Mouse (Mus musculus) hindbrain, embryonic 12.5 days (tissue): ENCODE data around the gene Mipol1. TPM values are rescaled to one million over a fixed set of nuclear protein-coding genes. Genes with fewer than 3 reads are reported as not detected.

ENCODE experiments used
- ATAC-seq: fragments of 200-750 bp; cut with Nextera tagmentation; 2 replicates; pipeline ENCODE4 v1.8.0; 2017; ENCODE audit warnings: moderate TSS enrichment; ENCODE audit not compliant: low FRiP score
- H3K27ac ChIP-seq: fragments of 300-500 bp; sonication (generic); 2 replicates; pipeline ENCODE4 v1.5.1; 2016; ENCODE audit warnings: mild to moderate bottlenecking
- H3K27me3 ChIP-seq: fragments of 300-500 bp; sonication (generic); 2 replicates; pipeline ENCODE4 v1.6.1; 2016; ENCODE audit warnings: mild to moderate bottlenecking
- H3K36me3 ChIP-seq: fragments of 300-500 bp; sonication (generic); 2 replicates; pipeline ENCODE4 v1.6.1; 2016; ENCODE audit warnings: mild to moderate bottlenecking
- H3K4me1 ChIP-seq: fragments of 300-500 bp; sonication (generic); 2 replicates; pipeline ENCODE4 v1.6.1; 2016
- H3K4me2 ChIP-seq: fragments of 300-500 bp; sonication (generic); replicated peaks from 2 replicates; pipeline ENCODE4 v1.6.1; 2016; ENCODE audit warnings: mild to moderate bottlenecking
- H3K4me3 ChIP-seq: fragments of 300-500 bp; sonication (generic); 2 replicates; pipeline ENCODE4 v1.5.1; 2016; ENCODE audit warnings: mild to moderate bottlenecking
- H3K9ac ChIP-seq: fragments of 300-500 bp; sonication (generic); 2 replicates; pipeline ENCODE4 v1.6.1; 2016; ENCODE audit warnings: mild to moderate bottlenecking, moderate library complexity
- H3K9me3 ChIP-seq: fragments of 300-500 bp; sonication (generic); replicated peaks from 2 replicates; pipeline ENCODE4 v1.6.1; 2016; ENCODE audit warnings: mild to moderate bottlenecking
- WGBS: fragments of 180-500 bp; shearing (Covaris S2); methylation state at CpG from one replicate; pipeline ENCODE4 v1.1.7; 2016; 5-methylcytosine and 5-hydroxymethylcytosine counted together
- polyA plus RNA-seq: library from polyadenylated mRNA; unstranded; fragments of >200 nt; fragmentation: Nextera tagmentation; extraction: Ambion mirVana; gene quantifications from 2 replicates; pipeline ENCODE4 v1.2.1, GENCODE M21; 2016

Gene Mipol1
- polyA plus RNA-seq, result 6.1 and 8.6 TPM in 2 replicates

DNA sequence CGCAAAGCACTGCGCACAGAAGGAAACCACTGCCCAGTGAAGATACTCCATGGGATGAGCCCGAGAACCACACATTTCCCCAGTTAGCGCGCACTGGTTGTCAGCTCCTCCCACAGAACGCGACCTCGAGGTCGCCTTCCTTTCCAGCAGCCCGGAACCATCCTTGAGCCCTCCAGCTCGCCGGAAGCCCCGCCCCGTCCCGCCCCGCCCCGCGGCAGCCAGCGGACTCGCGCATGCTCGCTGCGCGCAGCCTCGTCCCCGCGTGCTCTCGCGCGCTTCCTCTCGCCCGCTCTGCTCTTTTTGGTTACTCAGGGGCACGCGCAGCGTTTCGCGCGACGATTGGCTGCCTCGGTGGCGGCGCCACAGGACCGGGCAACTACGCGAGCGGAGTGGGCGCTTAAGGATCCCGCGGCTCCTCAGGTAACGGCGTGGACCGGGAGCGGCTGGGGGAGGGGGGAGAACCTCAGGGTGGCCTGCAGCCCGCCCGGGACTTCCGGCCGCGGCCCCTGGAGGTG, at the start of gene Mipol1, which contains the start of gene Prps1l3:
Mipol1 (plus strand) TSS at position 236 of the 515 bp plus-strand sequence.
Prps1l3 (plus strand) TSS at position 221 of the 515 bp plus-strand sequence.
- peak; percentile 97 for ATAC-seq
- peak within 1 kb of the TSS; percentile 72 for H3K4me2 ChIP-seq
- peaks cover 6% of the 10 kb centered on the region for H3K4me1 ChIP-seq
- no peaks in the 10 kb centered on the region for H3K27me3 ChIP-seq
- peak within 1 kb of the TSS; percentile 66 for H3K9ac ChIP-seq
- H3K4me3 ChIP-seq, result peak within 1 kb of the TSS; percentile 54
- H3K27ac ChIP-seq, result peak within 1 kb of the TSS; percentile 68
- WGBS, result under 1% methylated on average over 49 of the region's 58 CpGs
- H3K9me3 ChIP-seq, result no peaks in the 10 kb centered on the region
- 0 out of 2 replicates have a peak, but pooled peaks cover 5% of the 10 kb centered on the region for H3K36me3 ChIP-seq

DNA sequence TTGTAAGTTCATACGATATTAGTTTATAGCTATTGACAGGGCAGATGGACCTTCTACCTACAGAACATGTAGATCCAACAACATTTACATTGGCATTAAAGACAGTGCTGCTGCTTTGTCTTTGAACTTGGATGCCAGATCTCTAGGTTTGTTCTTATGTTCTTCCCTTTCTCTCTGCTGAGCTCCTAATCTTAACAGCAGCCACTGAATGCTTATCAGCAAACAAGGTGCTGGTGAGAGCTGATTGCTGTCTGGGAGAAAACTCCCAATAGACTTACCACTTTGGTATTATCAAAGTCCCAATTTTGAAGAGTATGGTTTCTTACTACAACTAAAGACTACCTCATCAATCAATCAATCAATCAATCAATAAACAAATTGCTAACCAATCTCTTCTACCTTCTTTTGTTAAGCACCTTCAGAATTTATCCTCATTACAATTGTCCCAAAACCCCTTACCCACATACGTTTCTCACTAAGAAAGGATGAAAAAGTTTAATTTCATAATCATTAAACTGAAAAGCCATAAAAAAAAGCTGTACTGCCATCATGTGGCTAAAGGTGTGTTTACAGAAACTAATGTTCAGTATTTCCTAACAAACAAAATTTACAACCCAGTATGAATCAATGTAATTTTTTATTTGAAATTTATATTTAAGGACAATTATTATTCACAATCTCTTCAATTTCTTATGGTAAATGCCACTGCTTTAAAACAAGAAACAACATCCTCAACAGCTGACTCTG, 45.7 kb upstream of the Mipol1 start:
- H3K36me3 ChIP-seq, result no peaks in the 10 kb centered on the region
- H3K27ac ChIP-seq, result no peak overlapping the region
- WGBS, result 64% methylated on average over 2 of the region's 2 CpGs
- H3K9me3 ChIP-seq, result no peaks in the 10 kb centered on the region
- H3K4me3 ChIP-seq, result no peak overlapping the region
- no peak for ATAC-seq
- H3K9ac ChIP-seq, result no peak overlapping the region
- H3K27me3 ChIP-seq, result peaks cover 4% of the 10 kb centered on the region; the same call in 1 of the 2 replicates
- no peak overlapping the region for H3K4me2 ChIP-seq
- peaks cover 4% of the 10 kb centered on the region; the same call in 1 of the 2 replicates for H3K4me1 ChIP-seq

DNA sequence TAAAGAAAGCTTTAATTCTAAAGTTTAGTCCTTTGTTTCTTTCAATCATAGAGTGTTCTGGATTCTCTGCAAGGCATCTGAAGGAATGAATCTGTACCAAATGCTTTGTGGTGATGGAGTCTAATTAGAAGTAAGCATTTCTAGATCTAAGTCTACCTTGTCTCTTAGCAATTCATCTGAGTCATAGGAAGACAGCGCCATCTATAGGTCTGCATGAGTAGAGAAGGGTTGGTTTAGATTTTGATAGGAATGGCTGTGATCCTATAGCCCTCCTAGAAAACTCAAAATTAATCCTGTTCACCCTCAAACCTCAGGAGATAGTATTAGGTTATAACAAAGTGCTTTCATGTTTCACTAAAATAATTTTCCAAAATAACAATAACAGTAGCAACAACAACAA, 44.8 kb upstream of the Mipol1 start:
- no peak for ATAC-seq
- Histone ChIP-seq H3K36me3 (no peaks in the 10 kb centered on the region), H3K27ac (no peak overlapping the region), H3K4me1 (no peaks in the 10 kb centered on the region), H3K9me3 (no peaks in the 10 kb centered on the region), H3K27me3 (peaks cover 4% of the 10 kb centered on the region; the same call in 1 of the 2 replicates), H3K9ac (no peak overlapping the region), H3K4me2 (no peak overlapping the region), H3K4me3 (no peak overlapping the region)
- WGBS, result 0% methylated on average over 1 of the region's 1 CpGs

DNA sequence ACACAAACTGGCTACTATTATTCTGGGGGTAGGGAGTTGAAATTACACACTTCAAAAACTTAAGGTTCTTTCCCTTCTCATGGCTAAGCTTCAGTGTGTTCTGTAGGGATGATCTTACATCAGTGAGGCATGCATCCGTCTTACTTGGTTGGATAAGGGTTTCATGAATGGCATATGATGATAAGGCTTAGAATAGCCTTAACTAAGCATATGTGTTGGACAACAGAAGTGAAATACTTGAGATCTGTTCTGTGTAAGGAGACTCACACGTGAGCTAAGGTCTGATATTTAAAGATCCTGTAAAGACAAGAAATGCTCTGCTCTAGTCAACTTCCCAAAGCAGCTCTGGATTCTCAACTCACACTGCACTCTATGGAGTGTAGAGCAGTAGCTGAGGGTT, 44.1 kb upstream of the Mipol1 start:
- ATAC-seq, result no peak
- Histone ChIP-seq H3K27me3 (peaks cover 4% of the 10 kb centered on the region; the same call in 1 of the 2 replicates), H3K36me3 (no peaks in the 10 kb centered on the region), H3K9me3 (no peaks in the 10 kb centered on the region), H3K4me3 (no peak overlapping the region), H3K9ac (no peak overlapping the region), H3K27ac (no peak overlapping the region), H3K4me2 (no peak overlapping the region), H3K4me1 (no peaks in the 10 kb centered on the region)
- 75% methylated on average over 2 of the region's 2 CpGs for WGBS

DNA sequence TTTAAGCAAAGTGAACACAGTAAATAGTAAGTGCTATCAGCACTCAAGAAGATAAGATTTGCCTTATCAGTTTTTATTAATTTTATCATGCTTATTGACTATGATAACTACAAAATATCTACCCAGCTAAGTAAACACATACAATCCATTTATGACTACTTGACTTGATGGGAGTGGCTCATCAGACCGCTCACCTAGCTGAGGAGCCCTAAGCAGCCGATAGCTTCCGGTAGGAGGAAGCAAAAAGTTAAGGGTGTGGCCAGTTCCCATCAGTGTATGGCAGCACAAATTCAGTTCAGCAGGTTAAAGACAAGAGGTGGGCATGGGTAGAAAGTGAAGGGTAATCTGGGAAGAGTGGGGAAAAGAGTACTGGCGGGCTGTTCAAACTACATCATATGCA, 43.2 kb upstream of the Mipol1 start:
- ATAC-seq, result no peak
- Histone ChIP-seq H3K4me2 (no peak overlapping the region), H3K4me1 (no peaks in the 10 kb centered on the region), H3K9ac (no peak overlapping the region), H3K27ac (no peak overlapping the region), H3K27me3 (peaks cover 4% of the 10 kb centered on the region; the same call in 1 of the 2 replicates), H3K36me3 (no peaks in the 10 kb centered on the region), H3K9me3 (no peaks in the 10 kb centered on the region), H3K4me3 (no peak overlapping the region)
- WGBS, result 92% methylated on average over 4 of the region's 4 CpGs

DNA sequence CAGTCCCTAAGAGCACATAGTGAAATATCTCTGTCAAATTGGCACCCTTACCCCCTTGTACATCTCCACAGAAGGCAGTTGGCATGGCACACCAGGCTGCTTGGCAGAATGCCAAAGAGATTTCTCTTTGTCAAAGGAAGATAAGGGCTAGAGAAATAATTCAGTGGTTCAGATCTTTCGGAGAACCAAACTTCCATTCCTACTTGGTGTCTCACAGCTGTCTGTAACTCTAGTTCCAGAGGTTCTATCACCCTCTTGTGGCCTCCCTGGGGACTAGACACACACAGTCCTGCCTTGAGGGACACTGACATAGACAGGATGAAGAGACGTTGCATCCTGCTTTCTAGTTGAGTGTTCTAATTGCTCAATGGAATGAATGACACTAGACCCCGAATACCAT, 35.6 kb upstream of the Mipol1 start:
- Histone ChIP-seq H3K27ac (no peak overlapping the region), H3K9ac (no peak overlapping the region), H3K4me2 (no peak overlapping the region), H3K9me3 (no peaks in the 10 kb centered on the region), H3K27me3 (peaks cover 24% of the 10 kb centered on the region), H3K4me1 (peaks cover 10% of the 10 kb centered on the region), H3K4me3 (no peak overlapping the region), H3K36me3 (no peaks in the 10 kb centered on the region)
- 32% methylated on average over 3 of the region's 3 CpGs for WGBS
- no peak for ATAC-seq

DNA sequence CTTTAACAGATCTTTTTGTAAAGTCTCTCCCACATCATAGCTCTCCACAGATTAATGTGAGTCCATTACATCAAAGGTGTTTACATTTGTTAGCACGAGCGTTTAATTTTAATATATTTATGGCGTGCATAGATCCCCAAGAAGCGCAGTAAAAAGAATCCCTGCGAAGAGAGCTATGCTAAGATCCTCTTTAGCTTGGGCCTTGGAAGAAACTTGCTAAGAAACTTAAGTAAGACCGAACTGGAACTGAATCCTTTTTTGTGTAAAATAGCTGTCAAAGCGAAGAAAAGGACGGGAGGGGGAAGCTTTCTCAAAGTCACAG, 34.0 kb upstream of the Mipol1 start:
- Histone ChIP-seq H3K27ac (no peak overlapping the region), H3K4me1 (peaks cover 10% of the 10 kb centered on the region), H3K9me3 (no peaks in the 10 kb centered on the region), H3K4me3 (peak overlapping the region; percentile 45), H3K9ac (no peak overlapping the region; the same call in 1 of the 2 replicates), H3K4me2 (peak overlapping the region; percentile 86), H3K36me3 (no peaks in the 10 kb centered on the region), H3K27me3 (peaks cover 24% of the 10 kb centered on the region)
- 7% methylated on average over 8 of the region's 8 CpGs for WGBS
- ATAC-seq, result no peak

DNA sequence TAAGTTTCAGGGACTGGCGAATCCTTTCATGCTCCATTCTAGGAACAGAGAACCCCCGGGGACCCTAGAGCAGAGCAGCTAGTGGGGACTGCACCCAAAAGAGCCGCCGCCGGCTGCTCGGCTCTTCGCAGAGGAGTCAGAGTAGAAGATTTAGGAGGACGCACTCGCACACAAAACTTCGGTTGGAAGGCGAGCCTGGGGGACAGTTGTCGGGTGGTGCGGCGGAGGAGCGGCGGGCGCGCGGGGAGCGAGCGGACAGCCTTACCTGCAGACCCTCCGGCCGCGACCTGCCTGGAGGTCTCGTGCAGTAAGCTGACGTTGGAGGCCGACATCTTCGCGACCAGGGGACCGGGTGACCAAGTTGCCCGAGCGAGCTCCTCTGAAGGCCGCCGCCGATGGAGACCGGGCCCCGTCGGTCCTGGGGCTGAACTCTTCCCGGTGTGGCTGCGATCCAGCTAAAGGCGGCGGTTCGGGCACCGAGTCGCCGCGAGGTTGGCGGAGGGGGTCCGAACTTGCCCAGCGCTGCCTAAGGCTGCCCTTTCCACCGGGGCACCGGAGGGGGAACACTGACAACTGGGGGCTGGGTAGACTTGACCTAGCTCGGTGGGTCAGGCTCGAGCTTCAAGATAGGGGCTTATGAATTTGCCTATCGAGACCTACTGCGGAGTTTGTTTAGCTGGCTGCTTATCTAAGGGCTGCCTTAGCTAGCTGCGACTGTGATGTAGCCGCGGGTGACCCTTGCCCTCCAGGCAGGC, 33.4 kb upstream of the Mipol1 start:
- Histone ChIP-seq H3K27me3 (peaks cover 24% of the 10 kb centered on the region), H3K4me1 (peaks cover 10% of the 10 kb centered on the region), H3K4me3 (peak overlapping the region; percentile 45), H3K27ac (no peak overlapping the region), H3K9me3 (no peaks in the 10 kb centered on the region), H3K36me3 (no peaks in the 10 kb centered on the region), H3K4me2 (peak overlapping the region; percentile 86), H3K9ac (peak overlapping the region; percentile 42; the same call in 1 of the 2 replicates)
- WGBS, result under 1% methylated on average over 55 of the region's 59 CpGs
- ATAC-seq, result peak; percentile 54; the same call in 1 of the 2 replicates

DNA sequence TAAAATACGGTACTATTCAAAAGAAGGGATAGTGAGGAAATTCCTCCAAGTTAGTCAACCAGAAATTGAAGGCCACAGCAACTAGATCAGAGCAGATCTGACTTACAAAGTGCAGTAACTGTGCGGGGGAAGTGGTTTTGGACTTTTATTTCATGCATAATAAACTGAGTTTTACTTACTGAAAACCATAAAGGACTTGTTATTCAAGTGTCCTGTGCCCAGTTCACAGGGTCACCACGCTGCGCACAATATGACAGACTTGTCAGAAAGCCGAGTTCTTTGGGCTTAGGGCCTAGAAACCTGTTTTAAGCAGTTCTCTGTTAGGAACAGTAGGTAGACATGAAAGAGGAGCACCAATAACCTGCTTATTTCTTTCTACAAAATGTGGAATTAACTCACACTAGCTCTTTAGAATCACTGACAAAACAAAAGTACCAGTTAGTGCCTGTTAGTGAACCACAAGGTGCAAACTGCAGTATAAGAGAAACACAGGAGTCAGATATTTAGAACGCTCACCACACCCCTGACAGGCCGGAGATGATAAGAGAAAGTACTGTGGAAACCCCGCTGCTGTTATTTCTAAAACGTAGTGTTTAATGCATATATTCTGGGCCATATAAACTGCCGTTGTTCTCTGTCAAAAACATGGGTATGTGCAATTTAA, 32.7 kb upstream of the Mipol1 start, which contains the start of gene Slc25a21:
Slc25a21 (minus strand) TSS at position 110 of the 664 bp plus-strand sequence.
- Histone ChIP-seq H3K9ac (peak within 1 kb of the TSS; percentile 42; the same call in 1 of the 2 replicates), H3K27me3 (peaks cover 24% of the 10 kb centered on the region), H3K36me3 (no peaks in the 10 kb centered on the region), H3K27ac (no peak within 1 kb of the TSS), H3K9me3 (no peaks in the 10 kb centered on the region), H3K4me1 (peaks cover 10% of the 10 kb centered on the region), H3K4me2 (peak within 1 kb of the TSS; percentile 86), H3K4me3 (peak within 1 kb of the TSS; percentile 45)
- no peak for ATAC-seq
- 46% methylated on average over 10 of the region's 10 CpGs for WGBS

DNA sequence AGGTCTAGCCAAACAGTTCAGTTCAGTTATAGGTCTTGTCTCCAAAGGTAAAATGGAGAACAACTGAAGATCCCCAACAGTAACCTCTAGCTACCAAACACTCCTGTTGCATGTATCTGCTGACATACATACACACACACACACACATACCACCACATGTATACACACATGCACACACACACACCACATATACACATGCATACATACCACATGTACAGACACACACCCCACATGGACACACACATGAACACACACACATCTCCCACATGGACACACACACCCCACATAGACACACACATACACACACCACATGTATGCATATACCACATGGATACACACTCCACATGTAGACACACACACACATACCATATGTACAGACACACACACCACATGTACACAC, 32.0 kb upstream of the Mipol1 start:
- Histone ChIP-seq H3K9ac (no peak overlapping the region), H3K4me2 (no peak overlapping the region), H3K27me3 (peaks cover 24% of the 10 kb centered on the region), H3K4me1 (peaks cover 10% of the 10 kb centered on the region), H3K27ac (no peak overlapping the region), H3K9me3 (no peaks in the 10 kb centered on the region), H3K36me3 (no peaks in the 10 kb centered on the region), H3K4me3 (no peak overlapping the region)
- ATAC-seq, result peak; percentile 36; the same call in 1 of the 2 replicates

DNA sequence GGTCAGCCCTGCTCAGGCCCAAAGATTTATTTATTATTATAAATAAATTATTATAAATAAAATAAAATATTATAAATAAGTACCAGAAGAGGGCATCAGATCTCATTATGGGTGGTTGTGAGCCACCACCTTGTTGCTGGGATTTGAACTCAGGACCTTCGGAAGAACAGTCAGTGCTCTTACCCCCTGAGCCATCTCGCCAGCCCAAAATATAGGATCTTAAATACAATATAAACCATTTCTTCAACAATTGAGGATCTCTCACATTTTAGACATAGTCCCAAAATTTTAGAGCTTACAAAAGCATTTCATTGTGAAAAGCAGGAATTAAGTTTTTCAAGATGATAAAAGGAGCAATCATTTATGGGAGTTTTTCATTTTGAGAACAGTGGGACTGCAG, 30.8 kb upstream of the Mipol1 start:
- 98% methylated on average over 2 of the region's 2 CpGs for WGBS
- no peak overlapping the region for H3K9ac ChIP-seq
- no peak overlapping the region for H3K27ac ChIP-seq
- H3K36me3 ChIP-seq, result no peaks in the 10 kb centered on the region
- no peak overlapping the region for H3K4me3 ChIP-seq
- H3K27me3 ChIP-seq, result peaks cover 24% of the 10 kb centered on the region
- H3K4me2 ChIP-seq, result no peak overlapping the region
- no peaks in the 10 kb centered on the region for H3K9me3 ChIP-seq
- peaks cover 10% of the 10 kb centered on the region for H3K4me1 ChIP-seq
- no peak for ATAC-seq

DNA sequence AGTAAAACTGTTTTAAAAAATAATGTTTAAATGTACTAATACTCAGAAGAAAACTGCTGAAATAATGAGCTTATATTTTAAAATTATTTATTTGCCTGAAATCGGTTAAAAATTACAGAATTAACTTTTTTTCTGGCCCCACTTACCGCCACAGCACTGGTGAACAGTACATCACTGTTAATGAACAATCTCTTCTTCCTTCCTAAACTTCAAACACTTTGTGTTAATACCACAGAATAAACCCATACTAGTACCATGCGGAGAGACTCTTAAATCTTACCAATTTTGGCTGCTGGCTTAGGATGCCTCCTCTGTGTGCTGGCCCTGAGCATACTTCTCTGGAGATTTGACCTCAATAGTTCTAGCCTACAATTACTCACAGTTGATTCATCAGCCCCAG, 28.3 kb upstream of the Mipol1 start:
- Histone ChIP-seq H3K4me1 (peaks cover 4% of the 10 kb centered on the region), H3K9ac (no peak overlapping the region), H3K4me3 (no peak overlapping the region), H3K27me3 (peaks cover 16% of the 10 kb centered on the region), H3K36me3 (no peaks in the 10 kb centered on the region), H3K27ac (no peak overlapping the region), H3K4me2 (no peak overlapping the region), H3K9me3 (no peaks in the 10 kb centered on the region)
- no peak for ATAC-seq
- 93% methylated on average over 3 of the region's 3 CpGs for WGBS
